ENCODE assay signal across 10 mouse cellular contexts in genomic region chr9:76235945-76236503, GRCm38 (mm10). TPM values are rescaled to one million over a fixed set of nuclear protein-coding genes. Genes with fewer than 3 reads are reported as not detected.
A peak's percentile ranks its signal among the peaks of the same experiment; 100 is the strongest.
DNase-seq lines count a peak whose midpoint lies in the region; ATAC-seq lines count a peak whose summit lies in the region.
"Had no signal": no experiment of that assay in that cellular context is flagged by ENCODE, and none has a peak within 500 bp of the region (broad histone marks: within the 10 kb centered on the region; RNA-seq: fewer than 3 reads in every experiment).

No protein-coding gene starts in this region.

- peak overlapping the region; percentile 82 for H3K9ac ChIP-seq in heart, embryonic 13.5 days
- H3K9ac ChIP-seq in midbrain, embryonic 13.5 days (replicated peaks), result peak overlapping the region; percentile 30; the same call in 1 of the 2 replicates

- H3K27me3 ChIP-seq in heart, embryonic 13.5 days (replicated peaks), result no peaks in the 10 kb centered on the region
- H3K27me3 ChIP-seq in limb, embryonic 10.5 days (ENCODE audit: low read depth, poor library complexity, severe bottlenecking), result no peaks in the 10 kb centered on the region
- no peaks in the 10 kb centered on the region for H3K27me3 ChIP-seq in midbrain, embryonic 13.5 days

- WGBS in heart, embryonic 13.5 days, result 2% methylated on average over 14 of the region's 14 CpGs
- WGBS in limb, embryonic 10.5 days, result 4% methylated on average over 14 of the region's 14 CpGs
- 1% methylated on average over 14 of the region's 14 CpGs for WGBS in midbrain, embryonic 13.5 days

- no peaks in the 10 kb centered on the region for H3K9me3 ChIP-seq in heart, embryonic 13.5 days
- no peaks in the 10 kb centered on the region for H3K9me3 ChIP-seq in limb, embryonic 10.5 days (replicated peaks)
- no peaks in the 10 kb centered on the region for H3K9me3 ChIP-seq in midbrain, embryonic 13.5 days

- peak; percentile 53 to 62 for DNase-seq in cerebellum, postnatal 10 days
- no peak for DNase-seq in cerebellum, adult 9-10 months
- DNase-seq in urinary bladder, postnatal 14 days (ENCODE audit: low spot score), result peak; percentile 10
- no peak for DNase-seq in urinary bladder, postnatal 10 days (ENCODE audit: low spot score)
- peak; percentile 62 for DNase-seq in limb, embryonic 10.5 days (ENCODE audit: low spot score)
- no peak for DNase-seq in frontal cortex, postnatal 14 days (ENCODE audit: low spot score in 2 of 2)

- peaks cover 16% of the 10 kb centered on the region for H3K4me1 ChIP-seq in heart, embryonic 13.5 days
- H3K4me1 ChIP-seq in limb, embryonic 10.5 days, result peaks cover 35% of the 10 kb centered on the region
- peaks cover 7% of the 10 kb centered on the region for H3K4me1 ChIP-seq in midbrain, embryonic 13.5 days (replicated peaks)

- H3K4me3 ChIP-seq in heart, embryonic 13.5 days, result peak overlapping the region; percentile 56
- H3K4me3 ChIP-seq in limb, embryonic 10.5 days, result peak overlapping the region; percentile 49
- H3K4me3 ChIP-seq in midbrain, embryonic 13.5 days (replicated peaks), result peak overlapping the region; percentile 30

- no peaks in the 10 kb centered on the region for H3K36me3 ChIP-seq in heart, embryonic 13.5 days
- no peaks in the 10 kb centered on the region for H3K36me3 ChIP-seq in limb, embryonic 10.5 days
- H3K36me3 ChIP-seq in midbrain, embryonic 13.5 days, result no peaks in the 10 kb centered on the region

- H3K4me2 ChIP-seq in heart, embryonic 13.5 days, result peak overlapping the region; percentile 85
- H3K4me2 ChIP-seq in midbrain, embryonic 13.5 days (replicated peaks), result peak overlapping the region; percentile 58

- H3K27ac ChIP-seq in heart, embryonic 13.5 days (replicated peaks), result peak overlapping the region; percentile 67
- H3K27ac ChIP-seq in limb, embryonic 10.5 days, result peak overlapping the region; percentile 82
- H3K27ac ChIP-seq in midbrain, embryonic 13.5 days, result peak overlapping the region; percentile 36; the same call in 1 of the 2 replicates

- ATAC-seq in heart, embryonic 13.5 days (ENCODE audit: extremely low read depth, insufficient number of reproducible peaks, low FRiP score, low TSS enrichment), result peak; percentile 38; the same call in 1 of the 2 replicates
- ATAC-seq in midbrain, embryonic 13.5 days, result peak; percentile 87

RNA-seq across cellular contexts. Expression of gene Gfral, which starts 22.6 kb away (rescaled TPM):
- not detected in 2 replicates for polyA plus RNA-seq in heart, embryonic 13.5 days (2015; fragmentation: Nextera tagmentation; extraction: Ambion mirVana)
- not detected in 2 replicates for polyA plus RNA-seq in limb, embryonic 10.5 days (2016; fragmentation: Nextera tagmentation; extraction: Ambion mirVana)
- polyA plus RNA-seq in midbrain, embryonic 13.5 days (2015; fragmentation: Nextera tagmentation; extraction: Ambion mirVana), result not detected in 2 replicates
- polyA plus RNA-seq: C2C12; frontal cortex, adult 2 months had no signal

Comparison
In these comparisons a context has a peak if more than half of its experiments do, and no peak if none do; other contexts are left out.
1. DNase-seq: peak in cerebellum, postnatal 10 days (2 of 2), urinary bladder, postnatal 14 days (single experiment) and limb, embryonic 10.5 days (single experiment); none in cerebellum, adult 9-10 months (single experiment), urinary bladder, postnatal 10 days (single experiment) and frontal cortex, postnatal 14 days (0 of 2).
2. Peak in every context shown above with its lines, with median percentiles within 50 percentile points of each other: H3K27ac ChIP-seq and H3K4me3 ChIP-seq.